Mouse (Mus musculus): ENCODE data around the gene Tmem102.
A peak's percentile ranks its signal among the peaks of the same experiment; 100 is the strongest.

Tmem102 gene

DNA sequence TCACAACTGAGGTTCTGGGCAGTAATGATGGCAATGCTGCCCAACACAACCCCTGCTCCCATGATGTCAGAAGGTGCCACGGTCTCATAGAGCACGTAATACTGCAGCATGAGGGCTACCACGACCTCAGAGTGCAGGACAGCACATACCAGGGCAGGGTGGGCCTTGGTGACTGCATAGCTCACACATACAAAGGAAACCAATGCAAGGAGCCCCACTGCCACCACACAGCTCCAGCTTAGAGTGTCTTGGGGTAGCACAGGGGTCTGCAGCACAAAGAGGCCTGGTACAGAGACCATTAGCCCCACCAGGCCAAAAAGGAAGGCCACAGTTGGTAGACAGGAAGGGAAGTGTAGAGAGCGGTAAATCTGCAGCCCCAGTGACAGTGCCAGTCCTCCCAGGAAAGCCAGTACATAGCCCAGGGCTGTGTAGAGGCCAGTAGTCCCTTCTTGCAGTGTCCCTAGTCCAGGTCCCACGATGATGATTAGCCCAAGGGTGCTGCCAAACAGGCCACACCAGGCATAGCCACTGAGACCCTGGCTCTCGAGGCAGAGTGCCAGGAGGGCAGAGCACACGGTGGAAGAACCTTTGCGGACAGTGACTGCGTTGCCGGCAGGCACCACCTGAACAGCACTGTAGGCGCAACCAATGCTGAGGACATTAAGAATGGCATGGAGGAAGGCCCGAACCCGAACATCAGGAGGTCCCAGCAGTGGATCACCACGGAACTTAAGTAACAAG lies 45.1 kb downstream of the Tmem102 start:
- peaks cover under 1% of the 10 kb centered on the region; the same call in 1 of the 2 replicates for H3K27me3 ChIP-seq (ENCODE audit: insufficient read depth, low read length)
- H3K36me3 ChIP-seq (ENCODE audit: insufficient read depth, low read length), result peaks cover 24% of the 10 kb centered on the region
- TF ChIP-seq CTCF (conservative IDR thresholded peaks at IDR 0.05; ENCODE audit: low read length) (no peak), NANOG (IDR thresholded peaks at IDR 0.05; ENCODE audit: borderline replicate concordance, low read length) (no peak), POU5F1 (IDR thresholded peaks at IDR 0.05; ENCODE audit: borderline replicate concordance, low read length) (no peak)
- H3K9me3 ChIP-seq (ENCODE audit: low read length), result no peaks in the 10 kb centered on the region
- peak overlapping the region; percentile 88 for H3K4me3 ChIP-seq (replicated peaks; ENCODE audit: low read length)
- H3K4me1 ChIP-seq (replicated peaks; ENCODE audit: low read depth, low read length), result peaks cover 62% of the 10 kb centered on the region

DNA sequence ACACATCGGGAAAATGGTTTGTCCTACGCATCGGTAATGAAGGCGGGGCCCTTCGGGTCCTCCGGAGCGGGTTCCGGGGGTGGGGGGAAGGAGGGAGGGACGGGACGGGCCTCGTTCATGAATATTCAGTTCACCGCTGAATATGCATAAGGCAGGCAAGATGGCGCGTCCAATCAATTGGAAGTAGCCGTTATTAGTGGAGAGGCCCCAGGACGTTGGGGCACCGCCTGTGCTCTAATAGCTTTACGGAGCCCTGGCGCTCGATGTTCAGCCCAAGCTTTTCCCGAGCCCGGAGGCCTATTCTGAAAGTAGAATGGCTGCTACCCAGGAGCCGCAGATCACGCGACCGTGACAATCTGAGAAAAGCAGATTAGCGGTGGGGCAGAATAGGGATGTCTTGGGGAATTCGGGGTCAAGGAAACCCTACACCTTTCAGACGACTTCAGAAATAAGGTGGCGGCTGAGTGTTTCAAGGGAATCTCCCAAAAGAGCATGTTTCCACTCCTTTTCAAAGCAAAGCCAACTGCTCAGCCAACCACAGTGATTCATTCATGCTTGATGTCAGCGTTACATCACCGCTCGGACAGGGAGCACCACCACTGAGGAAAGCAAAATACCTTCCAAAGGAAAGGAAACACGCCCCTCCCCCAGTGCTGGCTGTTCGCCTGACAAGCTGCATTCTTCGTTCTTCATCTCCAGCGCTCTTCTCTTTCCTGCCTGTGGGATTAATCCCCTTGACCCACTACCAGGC lies 46.3 kb downstream of the Tmem102 start:
- peak; percentile 64; the same call in 1 of the 2 replicates for TF ChIP-seq POU5F1 (IDR thresholded peaks at IDR 0.05; ENCODE audit: borderline replicate concordance, low read length)
- TF ChIP-seq NANOG (IDR thresholded peaks at IDR 0.05; ENCODE audit: borderline replicate concordance, low read length), result no peak
- peaks cover 61% of the 10 kb centered on the region for H3K4me1 ChIP-seq (replicated peaks; ENCODE audit: low read depth, low read length)
- H3K4me3 ChIP-seq (replicated peaks; ENCODE audit: low read length), result peak overlapping the region; percentile 88
- no peaks in the 10 kb centered on the region for H3K27me3 ChIP-seq (ENCODE audit: insufficient read depth, low read length)
- H3K9me3 ChIP-seq (ENCODE audit: low read length), result no peaks in the 10 kb centered on the region
- peaks cover 27% of the 10 kb centered on the region for H3K36me3 ChIP-seq (ENCODE audit: insufficient read depth, low read length)

DNA sequence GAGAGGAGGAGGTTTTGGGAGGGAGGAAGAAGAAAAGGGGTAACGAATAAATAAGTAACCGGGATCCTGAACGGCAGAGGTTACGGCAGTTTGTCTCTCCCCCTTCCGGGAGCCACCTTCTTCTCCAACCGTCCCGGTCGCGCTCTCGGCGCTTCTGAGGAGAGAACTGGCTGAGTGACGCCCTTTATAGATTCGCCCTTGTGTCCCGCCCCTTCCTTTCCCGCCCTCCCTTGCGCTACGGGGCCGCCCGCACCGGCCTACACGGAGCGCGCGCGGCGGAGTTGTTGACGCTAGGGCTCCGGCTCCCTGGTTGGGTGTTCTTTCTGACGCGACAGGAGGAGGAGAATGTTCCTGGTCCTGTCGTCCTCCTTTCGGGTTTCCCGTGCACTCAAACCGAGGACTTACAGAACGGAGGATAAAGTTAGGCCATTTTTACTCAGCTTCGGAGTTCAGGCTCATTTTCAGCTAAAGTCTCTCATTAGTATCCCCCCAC lies 46.9 kb downstream of the Tmem102 start, which contains the start of gene Polr2a:
TSS of gene Polr2a (minus strand) at position 160 of the 493 bp plus-strand sequence.
- H3K27me3 ChIP-seq (ENCODE audit: insufficient read depth, low read length), result no peaks in the 10 kb centered on the region
- H3K36me3 ChIP-seq (ENCODE audit: insufficient read depth, low read length), result peaks cover 30% of the 10 kb centered on the region
- H3K4me3 ChIP-seq (replicated peaks; ENCODE audit: low read length), result peak within 1 kb of the TSS; percentile 88
- peaks cover 66% of the 10 kb centered on the region for H3K4me1 ChIP-seq (replicated peaks; ENCODE audit: low read depth, low read length)
- no peaks in the 10 kb centered on the region for H3K9me3 ChIP-seq (ENCODE audit: low read length)
- TF ChIP-seq POU5F1 (IDR thresholded peaks at IDR 0.05; ENCODE audit: borderline replicate concordance, low read length), result no peak
- TF ChIP-seq CTCF (conservative IDR thresholded peaks at IDR 0.05; ENCODE audit: low read length), result no peak
- TF ChIP-seq NANOG (IDR thresholded peaks at IDR 0.05; ENCODE audit: borderline replicate concordance, low read length), result no peak

DNA sequence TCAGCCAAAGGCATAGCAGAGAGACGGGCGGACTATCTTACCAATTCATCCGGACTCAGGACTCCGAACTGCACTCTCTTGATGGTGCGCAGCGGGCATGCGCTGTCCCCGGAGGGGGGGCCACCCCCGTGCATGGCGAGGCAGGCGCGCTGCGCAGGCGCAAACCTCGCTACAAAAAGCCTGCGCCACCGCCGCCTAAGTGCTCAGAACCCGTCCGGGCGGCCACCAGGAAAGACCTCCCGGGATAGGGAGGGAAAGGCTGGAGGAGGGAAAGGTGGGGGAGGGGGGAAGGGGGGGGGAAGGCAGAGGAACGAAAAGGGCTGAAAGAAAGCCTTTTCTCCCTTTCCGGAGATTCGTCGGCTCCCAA lies 47.4 kb downstream of the Tmem102 start:
- no peaks in the 10 kb centered on the region for H3K9me3 ChIP-seq (ENCODE audit: low read length)
- peaks cover 33% of the 10 kb centered on the region for H3K36me3 ChIP-seq (ENCODE audit: insufficient read depth, low read length)
- peaks cover 70% of the 10 kb centered on the region for H3K4me1 ChIP-seq (replicated peaks; ENCODE audit: low read depth, low read length)
- no peak for TF ChIP-seq POU5F1 (IDR thresholded peaks at IDR 0.05; ENCODE audit: borderline replicate concordance, low read length)
- TF ChIP-seq CTCF (conservative IDR thresholded peaks at IDR 0.05; ENCODE audit: low read length), result no peak
- no peak for TF ChIP-seq NANOG (IDR thresholded peaks at IDR 0.05; ENCODE audit: borderline replicate concordance, low read length)
- peak overlapping the region; percentile 88 for H3K4me3 ChIP-seq (replicated peaks; ENCODE audit: low read length)
- H3K27me3 ChIP-seq (ENCODE audit: insufficient read depth, low read length), result no peaks in the 10 kb centered on the region

DNA sequence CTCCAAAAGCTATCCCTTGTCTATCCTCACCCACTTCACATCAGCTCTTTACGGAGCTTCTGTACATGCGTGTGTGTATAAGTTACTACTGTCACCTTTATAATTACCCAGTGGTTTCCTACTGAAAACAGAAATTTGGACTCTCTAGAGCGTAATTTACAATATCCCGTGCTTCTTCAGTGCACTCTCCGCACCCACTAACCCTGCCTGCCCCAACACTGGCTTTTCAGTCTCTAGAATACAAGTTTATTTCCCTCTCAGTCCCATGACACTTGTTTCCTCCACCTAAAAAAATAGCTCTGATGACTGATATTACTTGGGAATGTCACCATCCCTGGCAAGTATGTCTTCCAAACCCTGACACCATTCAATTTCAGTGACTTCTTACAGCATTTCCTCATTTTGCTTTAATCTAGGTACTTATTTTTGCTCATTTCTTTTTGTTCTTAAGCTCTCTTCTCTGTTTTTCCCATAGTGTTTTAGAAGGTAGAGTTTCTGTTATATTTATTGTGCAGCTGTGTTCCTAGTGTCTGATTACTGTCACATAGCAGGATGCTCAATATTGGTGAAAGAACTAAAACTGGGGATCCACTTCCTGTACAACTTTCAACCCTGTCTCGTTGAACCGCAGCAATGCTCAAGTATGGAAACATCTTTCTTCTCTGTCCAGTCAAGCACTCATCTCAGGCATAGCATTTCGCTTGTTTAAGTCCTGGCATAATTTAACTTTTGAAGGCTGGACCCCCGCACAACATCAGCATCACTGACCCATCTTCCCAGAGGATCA lies 47.9 kb downstream of the Tmem102 start:
- Histone ChIP-seq H3K36me3 (ENCODE audit: insufficient read depth, low read length) (peaks cover 39% of the 10 kb centered on the region), H3K4me3 (replicated peaks; ENCODE audit: low read length) (peak overlapping the region; percentile 88), H3K27me3 (ENCODE audit: insufficient read depth, low read length) (no peaks in the 10 kb centered on the region), H3K9me3 (ENCODE audit: low read length) (no peaks in the 10 kb centered on the region), H3K4me1 (replicated peaks; ENCODE audit: low read depth, low read length) (peaks cover 76% of the 10 kb centered on the region)
- TF ChIP-seq NANOG (IDR thresholded peaks at IDR 0.05; ENCODE audit: borderline replicate concordance, low read length) (no peak), CTCF (conservative IDR thresholded peaks at IDR 0.05; ENCODE audit: low read length) (no peak), POU5F1 (IDR thresholded peaks at IDR 0.05; ENCODE audit: borderline replicate concordance, low read length) (no peak)

DNA sequence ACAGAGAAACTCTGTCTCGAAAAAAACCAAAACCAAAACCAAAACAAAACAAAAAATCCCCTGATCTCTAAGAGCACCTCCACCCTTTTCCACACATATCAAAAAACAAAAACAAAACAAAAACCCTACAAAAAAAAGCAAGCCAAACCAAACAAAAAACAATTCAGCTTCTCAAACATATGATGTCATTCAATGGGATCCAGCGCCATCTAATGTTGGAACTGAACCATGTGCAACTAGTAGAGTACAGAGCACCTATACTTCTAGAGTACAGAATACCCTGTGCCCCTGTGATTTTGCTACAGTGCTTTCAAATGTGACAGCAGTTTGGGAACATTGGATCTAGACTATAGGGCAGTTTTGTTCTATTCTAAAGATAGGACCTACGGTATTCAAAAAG lies 50.7 kb downstream of the Tmem102 start:
- Histone ChIP-seq H3K36me3 (ENCODE audit: insufficient read depth, low read length) (peaks cover 62% of the 10 kb centered on the region), H3K27me3 (ENCODE audit: insufficient read depth, low read length) (no peaks in the 10 kb centered on the region), H3K4me3 (replicated peaks; ENCODE audit: low read length) (peak overlapping the region; percentile 35; the same call in 1 of the 2 replicates), H3K4me1 (replicated peaks; ENCODE audit: low read depth, low read length) (peaks cover 71% of the 10 kb centered on the region), H3K9me3 (ENCODE audit: low read length) (no peaks in the 10 kb centered on the region)
- TF ChIP-seq POU5F1 (IDR thresholded peaks at IDR 0.05; ENCODE audit: borderline replicate concordance, low read length) (no peak), NANOG (IDR thresholded peaks at IDR 0.05; ENCODE audit: borderline replicate concordance, low read length) (no peak), CTCF (conservative IDR thresholded peaks at IDR 0.05; ENCODE audit: low read length) (peak; percentile 32)

DNA sequence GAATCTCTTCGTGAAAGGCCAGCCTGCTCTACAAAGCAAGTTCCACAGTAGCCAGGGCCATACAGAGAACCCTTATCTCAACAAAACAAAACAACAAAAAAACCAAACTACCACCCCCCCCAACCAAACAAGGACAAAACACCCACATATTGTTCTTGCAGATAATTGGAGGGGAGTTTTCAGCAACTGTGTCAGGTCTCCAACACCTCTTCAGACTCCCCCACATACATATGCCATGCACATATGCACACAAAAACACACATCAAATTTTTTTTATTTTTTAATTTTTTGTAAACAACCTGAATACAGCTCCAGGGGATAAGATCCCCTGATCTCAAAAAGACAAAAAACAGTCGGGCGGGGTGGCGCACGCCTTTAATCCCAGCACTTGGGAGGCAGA lies 51.2 kb downstream of the Tmem102 start:
- H3K4me3 ChIP-seq (replicated peaks; ENCODE audit: low read length), result no peak overlapping the region
- H3K9me3 ChIP-seq (ENCODE audit: low read length), result no peaks in the 10 kb centered on the region
- TF ChIP-seq CTCF (conservative IDR thresholded peaks at IDR 0.05; ENCODE audit: low read length), result no peak
- no peak for TF ChIP-seq POU5F1 (IDR thresholded peaks at IDR 0.05; ENCODE audit: borderline replicate concordance, low read length)
- TF ChIP-seq NANOG (IDR thresholded peaks at IDR 0.05; ENCODE audit: borderline replicate concordance, low read length), result no peak
- peaks cover 71% of the 10 kb centered on the region for H3K4me1 ChIP-seq (replicated peaks; ENCODE audit: low read depth, low read length)
- H3K27me3 ChIP-seq (ENCODE audit: insufficient read depth, low read length), result no peaks in the 10 kb centered on the region
- H3K36me3 ChIP-seq (ENCODE audit: insufficient read depth, low read length), result peaks cover 67% of the 10 kb centered on the region
